Mouse (Mus musculus) ovary, adult 10 weeks (tissue): ENCODE data around the gene Muc3. TPM values are rescaled to one million over a fixed set of nuclear protein-coding genes. Genes with fewer than 3 reads are reported as not detected.

ENCODE experiments used
- polyA plus RNA-seq: library from polyadenylated mRNA; stranded (reverse); fragments of 350-450 nt; fragmentation: Illumina TruSeq; extraction: RNeasy Lipid Tissue Mini Kit (QIAGEN cat#74804); gene quantifications from one replicate; pipeline ENCODE4 v1.2.3, GENCODE M21; 2014

The Muc3 gene
- polyA plus RNA-seq = 0.34 TPM

DNA sequence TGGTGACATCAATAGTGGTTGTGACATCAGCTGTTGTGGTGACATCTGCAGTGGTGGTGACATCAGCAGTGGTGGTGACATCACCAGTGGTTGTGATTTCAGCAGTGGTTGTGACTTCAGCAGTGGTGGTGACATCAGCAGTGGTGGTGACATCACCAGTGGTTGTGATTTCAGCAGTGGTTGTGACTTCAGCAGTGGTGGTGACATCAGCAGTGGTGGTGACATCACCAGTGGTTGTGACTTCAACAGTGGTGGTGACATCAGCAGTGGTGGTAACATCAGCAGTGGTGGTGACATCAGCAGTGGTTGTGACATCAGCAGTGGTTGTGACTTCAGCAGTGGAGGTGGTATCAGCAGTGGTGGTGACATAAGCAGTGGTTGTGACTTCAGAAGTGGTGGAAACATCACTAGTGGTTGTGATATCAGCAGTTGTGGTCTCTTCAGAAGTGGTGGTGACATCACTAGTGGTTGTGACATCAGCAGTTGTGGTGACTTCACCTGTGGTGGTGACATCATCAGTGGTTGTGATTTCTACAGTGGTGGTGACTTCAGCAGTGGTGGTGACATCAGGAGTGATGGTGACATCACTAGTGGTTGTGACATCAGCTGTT, at the start of gene Muc3:
TSS of gene Muc3 (minus strand) at position 51 of the 611 bp plus-strand sequence.

DNA sequence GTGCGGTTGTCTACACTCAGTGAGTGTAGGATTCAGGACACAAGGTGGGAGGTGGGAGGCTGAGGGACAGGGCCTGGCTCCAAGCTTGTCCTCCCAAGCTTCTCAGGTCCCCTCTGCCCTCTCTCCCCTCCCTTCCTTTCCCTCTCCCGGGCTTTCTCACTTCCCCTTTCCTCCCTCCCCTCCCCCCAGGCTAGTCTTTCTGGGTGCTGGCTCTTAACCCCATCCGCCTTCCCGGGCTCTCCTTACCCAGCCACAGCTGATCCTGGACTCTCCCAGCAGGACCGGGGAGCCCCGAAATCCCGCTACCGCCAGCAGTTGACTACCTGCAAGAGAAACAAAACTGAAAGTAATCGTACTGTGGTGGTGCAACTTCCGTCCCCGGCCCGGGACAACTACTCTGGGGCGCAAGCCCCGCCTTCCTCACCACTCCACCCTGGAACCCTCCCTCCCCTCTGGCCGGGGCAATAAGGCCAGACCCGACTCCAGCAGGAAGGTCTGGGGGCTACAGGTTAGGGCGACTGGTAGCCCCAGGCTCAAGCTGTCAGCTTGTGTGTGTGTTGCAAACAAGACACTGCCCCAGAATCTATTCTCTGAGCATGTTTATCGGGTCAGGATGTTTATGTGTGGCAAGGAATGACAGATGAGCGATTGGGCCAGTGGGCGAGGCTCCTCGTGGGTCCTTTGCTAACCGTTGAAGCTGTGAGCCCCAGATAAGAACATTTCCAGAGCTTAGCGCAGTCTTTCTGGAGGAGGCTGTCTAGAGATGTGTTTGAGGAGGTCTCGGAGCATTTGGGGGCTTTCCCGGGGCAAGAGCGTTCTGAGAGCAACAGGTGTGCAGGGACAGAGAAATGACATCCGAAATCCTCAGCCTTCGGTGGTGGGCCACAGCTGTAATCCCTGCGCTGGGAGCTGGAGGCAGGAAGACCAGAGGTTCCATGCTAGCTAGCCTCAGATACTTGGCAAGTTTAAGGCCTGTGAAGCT, 33.0 kb downstream of the Muc3 start, which contains the start of gene Trim56:
TSS of gene Trim56 (minus strand) at position 344 of the 982 bp plus-strand sequence.

Other genes with a start within 250 kb of the Muc3 start
- 3.8 TPM for gene Ift22, start 241.2 kb downstream of the Muc3 start, polyA plus RNA-seq
- gene Fis1, start 196.0 kb downstream of the Muc3 start, polyA plus RNA-seq = 6.2 TPM
- 2.9 TPM for gene Cldn15, start 182.7 kb downstream of the Muc3 start, polyA plus RNA-seq
- gene Plod3, start 162.3 kb downstream of the Muc3 start, polyA plus RNA-seq = 2.3 TPM
- 0.80 TPM for gene Znhit1, start 161.3 kb downstream of the Muc3 start, polyA plus RNA-seq
- not detected for gene Vgf, start 122.9 kb downstream of the Muc3 start, polyA plus RNA-seq
- 10.1 TPM for gene Ap1s1, start 103.2 kb downstream of the Muc3 start, polyA plus RNA-seq
- 1.1 TPM for gene Serpine1, start 77.1 kb downstream of the Muc3 start, polyA plus RNA-seq
- 33.9 TPM for gene Trim56, start 33.1 kb downstream of the Muc3 start, polyA plus RNA-seq
- not detected for gene Muc3a, start 63.1 kb upstream of the Muc3 start, polyA plus RNA-seq
- not detected for gene Ache, start 138.2 kb upstream of the Muc3 start, polyA plus RNA-seq
- 2.2 TPM for gene Ufsp1, start 145.3 kb upstream of the Muc3 start, polyA plus RNA-seq
- gene Srrt, start 158.4 kb upstream of the Muc3 start, polyA plus RNA-seq = 26.4 TPM
- 0.20 TPM for gene Trip6, start 165.1 kb upstream of the Muc3 start, polyA plus RNA-seq
- not detected for gene Slc12a9, start 184.3 kb upstream of the Muc3 start, polyA plus RNA-seq
- gene Ephb4, start 200.8 kb upstream of the Muc3 start, polyA plus RNA-seq = 9.1 TPM